Mouse (Mus musculus) liver, embryonic 12.5 days (tissue): ENCODE measurements at regions not wholly inside any gene's neighbourhood (a gene's known extent, or its start where the extent isn't known, plus 50 kb on each side); places are given as distances from the start of the nearest gene placed in this dataset.

ENCODE experiments used
- ATAC-seq: fragments of 200-750 bp; cut with Nextera tagmentation; 2 replicates; pipeline ENCODE4 v1.8.0; 2017; ENCODE audit warnings: moderate number of reproducible peaks, mild to moderate bottlenecking, moderate library complexity
- H3K27ac ChIP-seq: fragments of 300-500 bp; sonication (generic); 2 replicates; pipeline ENCODE4 v1.5.1; 2016; ENCODE audit warnings: mild to moderate bottlenecking
- H3K27me3 ChIP-seq: fragments of 300-500 bp; sonication (generic); replicated peaks from 2 replicates; pipeline ENCODE4 v1.6.1; 2016; ENCODE audit warnings: mild to moderate bottlenecking, moderate library complexity
- H3K36me3 ChIP-seq: fragments of 300-500 bp; sonication (generic); 2 replicates; pipeline ENCODE4 v1.6.1; 2016; ENCODE audit warnings: mild to moderate bottlenecking, moderate library complexity
- H3K4me1 ChIP-seq: fragments of 300-500 bp; sonication (generic); 2 replicates; pipeline ENCODE4 v1.6.1; 2016
- H3K4me2 ChIP-seq: fragments of 300-500 bp; sonication (generic); 2 replicates; pipeline ENCODE4 v1.6.1; 2016; ENCODE audit warnings: mild to moderate bottlenecking, moderate library complexity
- H3K4me3 ChIP-seq: fragments of 300-500 bp; sonication (generic); 2 replicates; pipeline ENCODE4 v1.5.1; 2016; ENCODE audit warnings: mild to moderate bottlenecking, moderate library complexity
- H3K9ac ChIP-seq: fragments of 300-500 bp; sonication (generic); 2 replicates; pipeline ENCODE4 v1.6.1; 2016; ENCODE audit warnings: mild to moderate bottlenecking, moderate library complexity
- H3K9me3 ChIP-seq: fragments of 300-500 bp; sonication (generic); replicated peaks from 2 replicates; pipeline ENCODE4 v1.6.1; 2016; ENCODE audit warnings: mild to moderate bottlenecking, moderate library complexity
- whole genome bisulfite sequencing: fragments of 180-500 bp; shearing (Covaris S2); methylation state at CpG from one replicate; pipeline ENCODE4 v1.1.7; 2016; ENCODE audit not compliant: insufficient replicate concordance; 5-methylcytosine and 5-hydroxymethylcytosine counted together

GRCm38 (mm10) chr3:145705317-145705716, 53.2 kb upstream of the Ddah1 start:
- H3K9me3 ChIP-seq = no peaks in the 10 kb centered on the region
- H3K27ac ChIP-seq = no peak overlapping the region
- H3K4me3 ChIP-seq = no peak overlapping the region
- no peak overlapping the region for H3K9ac ChIP-seq
- ATAC-seq = no peak
- H3K36me3 ChIP-seq = no peaks in the 10 kb centered on the region
- H3K4me2 ChIP-seq = no peak overlapping the region
- 48% methylated on average over 5 of the region's 5 CpGs for WGBS
- H3K4me1 ChIP-seq = 0 out of 2 replicates have a peak, but pooled peaks cover 4% of the 10 kb centered on the region
- H3K27me3 ChIP-seq = 0 out of 2 replicates have a peak, but pooled peaks cover 4% of the 10 kb centered on the region

DNA sequence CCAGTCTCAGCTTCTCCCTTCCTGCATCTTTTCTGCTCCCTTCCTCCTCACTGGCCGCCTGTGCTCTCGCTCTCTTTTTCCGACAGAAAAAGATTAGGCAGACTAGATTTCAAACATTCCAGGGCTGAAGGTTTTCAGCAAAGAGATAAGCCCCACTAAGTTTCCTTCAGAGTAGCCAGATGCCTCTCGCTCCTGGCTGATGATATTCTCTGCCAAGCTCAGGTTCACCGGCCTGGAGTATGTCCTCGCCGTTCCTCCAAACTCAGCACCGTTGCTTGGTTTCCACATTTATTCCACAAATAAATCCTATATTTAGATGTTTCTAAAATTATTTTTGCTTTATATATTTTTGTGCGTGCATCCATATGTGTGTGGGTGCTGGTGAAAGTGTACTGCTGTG, 54.3 kb upstream of the Ccn1 start:
- whole genome bisulfite sequencing = 51% methylated on average over 9 of the region's 9 CpGs
- 0 out of 2 replicates have a peak, but pooled peaks cover 4% of the 10 kb centered on the region for H3K4me1 ChIP-seq
- no peak overlapping the region for H3K9ac ChIP-seq
- H3K4me2 ChIP-seq = no peak overlapping the region
- peaks cover 7% of the 10 kb centered on the region; the same call in 1 of the 2 replicates for H3K27me3 ChIP-seq
- no peaks in the 10 kb centered on the region for H3K36me3 ChIP-seq
- no peak overlapping the region for H3K4me3 ChIP-seq
- no peak overlapping the region for H3K27ac ChIP-seq
- ATAC-seq = no peak
- no peaks in the 10 kb centered on the region for H3K9me3 ChIP-seq

DNA sequence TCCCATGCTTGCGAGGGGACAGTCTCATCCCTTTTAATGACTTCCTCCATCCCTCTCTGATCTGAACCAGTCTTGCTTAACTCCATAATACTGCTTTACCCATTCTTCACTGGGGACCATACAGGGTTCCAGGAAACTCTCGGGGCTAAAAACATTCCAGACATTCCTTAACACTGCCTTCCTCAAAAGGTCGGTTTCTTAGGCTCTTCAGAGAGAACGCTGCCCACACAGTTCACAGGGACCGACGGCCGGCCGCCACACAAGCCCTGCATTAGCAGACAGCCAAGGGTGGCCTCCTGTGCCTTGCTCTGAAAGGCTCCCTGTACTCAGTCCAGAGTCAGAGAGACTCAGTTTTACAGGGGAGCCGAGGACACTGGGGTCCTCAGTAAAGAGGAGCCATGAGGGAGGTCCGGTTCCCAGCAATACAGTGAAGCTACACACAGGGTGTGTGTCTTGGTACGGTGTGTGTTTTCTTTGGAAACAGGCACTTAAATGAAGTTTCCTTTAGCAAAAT, 53.7 kb upstream of the Ccn1 start:
- WGBS = 29% methylated on average over 11 of the region's 11 CpGs
- Histone ChIP-seq H3K4me1 (0 out of 2 replicates have a peak, but pooled peaks cover 4% of the 10 kb centered on the region), H3K27ac (no peak overlapping the region), H3K36me3 (no peaks in the 10 kb centered on the region), H3K27me3 (peaks cover 7% of the 10 kb centered on the region; the same call in 1 of the 2 replicates), H3K4me2 (no peak overlapping the region), H3K4me3 (no peak overlapping the region), H3K9me3 (no peaks in the 10 kb centered on the region), H3K9ac (no peak overlapping the region)
- ATAC-seq = no peak

DNA sequence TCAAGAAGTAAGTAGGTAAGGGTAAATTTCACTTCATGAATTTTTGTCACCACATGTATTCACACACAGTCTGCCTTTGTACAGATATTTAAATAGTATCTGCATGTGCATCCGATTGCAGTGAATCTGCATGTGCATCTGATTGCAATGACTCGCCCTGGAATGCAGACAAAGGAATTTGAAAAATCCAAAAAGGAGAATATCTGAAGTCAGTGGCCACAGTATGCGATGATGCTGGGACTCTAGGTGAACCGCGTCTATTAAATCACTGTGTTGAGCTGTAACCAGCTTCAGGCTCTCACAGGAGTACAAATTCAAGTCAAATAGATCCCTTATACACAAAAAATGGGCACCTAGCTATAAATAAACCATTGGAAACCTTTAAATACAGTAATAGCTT, 53.0 kb upstream of the Ccn1 start:
- H3K27ac ChIP-seq = no peak overlapping the region
- H3K27me3 ChIP-seq = peaks cover 7% of the 10 kb centered on the region; the same call in 1 of the 2 replicates
- H3K4me1 ChIP-seq = 0 out of 2 replicates have a peak, but pooled peaks cover 4% of the 10 kb centered on the region
- no peak overlapping the region for H3K4me2 ChIP-seq
- H3K36me3 ChIP-seq = no peaks in the 10 kb centered on the region
- H3K9me3 ChIP-seq = no peaks in the 10 kb centered on the region
- no peak for ATAC-seq
- no peak overlapping the region for H3K4me3 ChIP-seq
- WGBS = 76% methylated on average over 5 of the region's 5 CpGs
- H3K9ac ChIP-seq = no peak overlapping the region

GRCm38 (mm10) chr3:145701945-145702344, 52.2 kb upstream of the Ccn1 start:
- no peak overlapping the region for H3K9ac ChIP-seq
- no peaks in the 10 kb centered on the region for H3K9me3 ChIP-seq
- peak; percentile 68; the same call in 1 of the 2 replicates for ATAC-seq
- H3K4me3 ChIP-seq = no peak overlapping the region
- peaks cover 7% of the 10 kb centered on the region; the same call in 1 of the 2 replicates for H3K27me3 ChIP-seq
- no peaks in the 10 kb centered on the region for H3K36me3 ChIP-seq
- H3K4me1 ChIP-seq = 0 out of 2 replicates have a peak, but pooled peaks cover 4% of the 10 kb centered on the region
- H3K4me2 ChIP-seq = no peak overlapping the region
- WGBS = 64% methylated on average over 6 of the region's 6 CpGs
- H3K27ac ChIP-seq = no peak overlapping the region
